Mouse (Mus musculus) ZHBTc4 (cell line): ENCODE results near the gene AU040320.

ENCODE experiments used
- DNase-seq: peaks from one replicate; pipeline ENCODE4 v3.0.0-alpha.2; 2011; ENCODE audit warnings: low read depth, low spot score

The AU040320 gene

DNA sequence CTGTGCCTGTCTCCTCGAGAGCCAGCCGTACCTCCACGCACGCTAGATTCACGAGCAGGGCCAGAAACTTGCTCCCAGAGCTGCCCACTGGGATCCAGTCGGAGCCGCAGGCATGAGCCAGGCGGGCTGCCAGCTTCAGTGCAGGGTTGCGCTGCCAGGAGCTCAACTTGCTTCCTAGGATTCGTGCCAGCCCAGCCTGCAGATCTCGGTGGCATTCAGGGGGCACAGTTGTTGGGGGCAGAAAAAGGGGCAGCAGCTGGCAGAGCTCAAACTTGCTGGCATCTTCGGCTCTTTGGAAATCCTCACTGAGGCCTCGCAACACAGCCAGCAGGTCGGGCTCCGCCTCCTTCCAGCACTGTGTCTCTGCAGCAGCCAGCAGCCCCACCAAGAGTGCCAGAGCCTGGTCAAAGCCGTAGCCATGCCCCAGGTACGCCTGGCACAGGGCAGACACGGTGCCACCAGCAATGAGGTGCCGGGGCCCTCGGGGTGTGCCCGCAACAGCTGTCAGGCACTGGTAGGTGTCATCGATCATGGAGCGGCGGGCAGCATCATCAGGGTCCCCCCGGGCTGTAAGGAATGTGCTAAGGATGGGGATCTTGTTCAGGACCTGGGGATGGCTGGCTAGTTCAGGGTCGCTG, 3.2 kb upstream of the AU040320 start:
- DNase-seq, result no peak

DNA sequence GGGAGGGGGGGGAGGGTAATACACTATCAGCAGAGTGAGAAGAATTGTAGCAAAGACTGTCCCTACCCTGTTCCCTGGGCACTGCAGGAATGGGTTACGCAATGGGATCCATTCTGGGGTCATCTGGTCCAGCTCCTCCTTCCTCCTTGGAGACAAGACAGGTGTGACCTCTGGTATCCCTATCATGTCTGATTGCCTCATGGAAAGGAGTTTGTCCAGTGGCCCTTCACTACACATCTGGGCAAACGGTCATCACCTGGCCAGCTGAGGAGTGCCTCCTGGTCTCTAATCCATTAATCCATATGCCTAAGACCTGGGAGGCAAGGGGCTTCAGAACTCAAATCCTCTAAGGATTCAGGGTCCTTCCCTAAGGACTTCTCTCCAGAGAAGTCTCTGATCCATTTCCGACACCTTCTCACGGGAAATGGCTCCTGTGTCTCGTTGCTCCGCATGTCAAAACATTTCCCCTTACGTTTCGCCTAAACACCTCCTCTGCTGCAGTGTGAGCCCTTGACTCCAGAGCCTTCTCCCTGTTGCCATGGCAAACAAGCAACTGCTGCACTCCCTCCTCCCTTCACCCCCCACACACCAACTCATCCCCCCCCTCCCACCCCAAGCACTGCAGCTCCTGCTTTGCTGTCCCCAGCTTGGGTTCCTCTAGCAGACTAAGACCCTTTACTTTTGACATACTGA, 2.3 kb upstream of the AU040320 start:
- DNase-seq, result no peak

DNA sequence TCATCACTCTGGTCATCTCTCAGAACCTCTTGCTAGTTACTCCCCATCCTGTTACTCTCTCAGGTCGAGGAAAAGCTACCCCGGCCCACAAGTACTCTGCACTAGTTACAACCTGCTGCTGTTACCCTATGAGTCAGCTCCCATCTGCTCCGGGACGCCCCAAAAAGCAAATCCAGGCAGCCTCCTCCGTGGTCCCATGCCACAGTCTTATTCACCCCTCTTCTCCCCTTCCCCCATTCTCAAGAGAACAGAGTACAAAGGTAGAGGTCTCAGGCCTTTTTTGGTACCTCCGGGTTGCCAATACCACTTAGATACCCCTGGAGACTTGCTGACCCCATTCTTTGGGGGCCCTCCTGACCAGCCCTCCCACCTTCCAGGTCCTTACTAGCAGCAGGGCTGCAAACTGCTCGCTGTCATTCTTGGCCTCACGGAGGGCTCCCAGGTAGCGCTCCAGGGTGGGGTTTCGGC, 1.8 kb upstream of the AU040320 start:
- no peak for DNase-seq

DNA sequence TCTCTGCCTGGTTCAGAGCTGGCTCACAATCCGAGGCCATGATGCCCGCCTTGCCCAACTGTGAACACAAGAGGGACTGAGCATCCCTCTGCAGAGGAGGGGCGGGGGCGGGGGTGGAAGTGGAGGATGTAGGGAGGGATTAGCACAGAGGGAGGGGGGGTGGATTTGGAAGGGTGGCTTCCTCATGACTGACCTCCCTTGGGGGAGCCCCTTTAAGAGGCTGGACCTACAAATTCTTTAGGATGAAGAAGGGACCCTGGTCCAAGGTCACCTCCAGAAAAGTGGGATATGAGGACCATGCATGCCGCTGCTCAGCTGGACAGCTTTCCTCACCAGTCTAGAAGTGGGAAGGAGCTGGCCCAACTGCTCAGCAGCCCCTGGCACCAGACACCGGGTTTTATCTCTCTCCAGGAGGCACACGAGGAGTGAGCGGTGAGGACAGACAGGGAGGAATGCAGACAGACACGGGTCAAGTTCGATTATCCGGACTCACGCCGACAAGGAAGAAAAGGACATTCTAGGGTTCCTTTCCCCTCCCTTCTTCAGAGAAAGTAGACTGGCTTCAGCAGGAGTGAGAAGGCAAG, 1.2 kb upstream of the AU040320 start:
- DNase-seq, result peak; percentile 8

DNA sequence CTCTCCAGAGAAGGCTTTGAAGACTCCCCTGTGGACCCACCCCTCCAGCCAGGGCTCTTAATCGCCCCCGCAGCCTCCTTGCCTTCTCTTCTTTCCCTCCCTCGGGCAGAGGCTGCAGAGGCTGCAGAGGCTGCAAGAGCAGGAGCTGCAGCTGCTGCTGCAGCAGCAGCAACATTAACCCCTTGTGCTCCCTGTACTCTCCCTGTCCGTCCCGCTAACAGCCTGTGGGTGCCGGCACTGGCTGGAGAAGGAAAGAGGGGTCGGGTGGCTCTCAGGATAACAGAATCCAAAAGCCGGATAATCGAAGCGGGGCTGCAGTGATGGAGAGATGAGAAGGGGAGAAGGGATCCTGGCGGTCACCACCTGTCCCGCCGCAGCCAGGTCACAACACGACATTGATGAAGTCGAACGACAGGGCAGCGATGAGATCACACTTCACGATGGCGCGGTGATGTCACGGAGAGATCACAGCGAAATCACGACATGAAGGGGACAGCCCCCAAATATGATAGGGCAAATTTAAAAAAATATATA, 669 bp upstream of the AU040320 start:
- peak; percentile 25 for DNase-seq

DNA sequence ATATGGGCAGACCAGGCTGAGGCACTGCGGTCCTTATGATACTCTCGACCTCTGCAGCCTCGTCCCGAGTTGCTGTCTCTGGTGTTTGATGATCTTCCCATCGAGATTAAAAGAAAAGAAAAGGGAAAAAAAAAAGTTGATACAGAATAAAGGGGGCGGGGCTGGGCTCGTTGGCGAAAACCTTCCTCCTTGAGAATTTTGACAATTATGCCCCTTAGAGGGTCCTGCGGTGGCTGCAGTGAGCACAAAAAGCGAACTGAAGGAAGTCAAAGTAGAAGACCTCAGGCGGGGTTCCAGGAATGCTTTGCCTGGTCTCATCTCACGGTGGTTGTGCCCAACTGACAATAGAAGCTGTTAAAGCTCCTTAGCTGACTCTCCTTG, 877 bp downstream of the AU040320 start:
- no peak for DNase-seq

DNA sequence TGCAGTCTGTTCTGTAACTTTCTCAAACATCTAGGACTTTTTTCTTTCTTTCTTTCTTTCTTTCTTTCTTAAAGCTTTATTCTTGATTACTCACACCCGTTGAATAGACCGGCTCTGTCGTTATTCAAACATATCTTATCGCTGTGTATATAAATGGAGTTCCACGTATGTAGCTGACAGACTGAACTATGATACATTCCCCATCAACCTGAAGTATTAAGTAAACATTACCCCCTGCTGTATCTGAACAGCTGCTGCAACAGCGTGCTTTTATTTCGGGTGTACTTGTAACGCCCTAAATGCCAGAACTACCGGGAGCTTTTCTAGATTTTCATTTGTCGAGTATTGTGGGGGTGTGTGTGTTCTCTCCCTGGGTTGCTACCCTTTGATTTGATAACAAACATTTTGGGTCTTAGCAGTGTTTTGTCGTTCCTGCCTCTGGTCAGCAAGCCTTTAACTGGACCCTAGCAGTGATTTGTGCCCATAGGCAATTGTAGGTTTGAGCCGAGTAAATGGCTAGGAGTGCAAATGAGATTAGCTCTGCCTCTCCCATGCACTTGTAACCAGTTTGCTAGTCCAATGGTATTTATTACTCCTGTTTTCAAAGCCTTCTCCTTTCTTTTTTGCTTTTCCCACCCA, 1.5 kb downstream of the AU040320 start:
- DNase-seq, result no peak

DNA sequence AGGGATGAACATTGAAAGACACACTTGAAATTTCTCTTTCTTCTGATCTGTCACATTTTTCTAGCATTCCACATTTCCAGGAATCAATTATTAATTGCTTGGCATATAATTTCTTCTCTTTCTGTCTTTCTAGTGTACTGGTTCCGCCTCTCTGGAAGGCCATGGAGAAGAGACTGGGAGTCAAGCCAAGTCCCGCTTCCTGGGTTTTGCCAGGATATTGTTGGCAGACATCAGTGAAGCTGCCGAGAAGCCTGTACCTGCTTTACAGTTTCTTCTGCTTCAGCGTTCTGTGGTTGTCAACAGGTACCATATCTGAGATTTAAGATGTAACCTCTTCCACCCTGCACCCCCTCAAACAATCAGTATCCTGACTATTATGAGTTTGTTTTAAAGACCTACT, 3.4 kb downstream of the AU040320 start:
- DNase-seq, result no peak

DNA sequence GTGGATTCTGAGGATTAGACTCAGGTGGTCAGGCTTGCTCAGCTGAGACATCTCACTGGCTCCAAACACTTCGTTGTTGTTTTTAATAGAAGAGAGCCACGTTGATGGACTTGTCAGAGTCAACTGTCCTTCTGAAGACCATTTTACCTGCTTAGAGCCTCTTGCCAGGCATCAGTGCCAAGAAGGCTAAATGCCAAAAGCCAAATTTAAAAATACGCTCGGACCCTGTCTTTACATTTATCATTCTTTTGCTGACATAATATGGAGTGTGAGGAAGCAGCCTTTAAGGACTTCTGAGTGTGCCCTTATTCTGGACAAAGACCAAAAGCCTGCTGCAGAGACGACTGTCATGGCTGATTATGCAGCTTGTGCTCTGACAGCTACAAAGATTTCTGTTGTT, 5.0 kb downstream of the AU040320 start:
- DNase-seq, result no peak

DNA sequence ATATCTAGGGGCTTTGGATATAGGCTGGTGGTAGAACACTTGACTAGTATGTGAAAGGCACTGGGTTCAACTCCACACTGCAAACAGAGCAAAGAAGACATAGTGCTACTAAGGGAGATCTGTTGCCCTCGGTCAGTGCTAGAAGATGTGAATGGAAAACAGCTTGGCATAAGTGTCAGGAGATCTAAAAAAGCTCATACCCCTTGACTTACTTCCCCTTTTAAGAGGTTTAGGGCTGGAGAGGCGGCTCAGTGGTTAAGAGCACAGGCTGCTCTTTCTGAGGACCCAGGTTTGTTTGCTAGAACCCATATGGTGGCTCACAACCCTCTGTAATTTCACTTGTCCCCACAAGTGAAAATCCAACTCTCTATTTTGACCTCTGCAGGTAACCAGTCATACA, 6.1 kb downstream of the AU040320 start:
- DNase-seq, result no peak

DNA sequence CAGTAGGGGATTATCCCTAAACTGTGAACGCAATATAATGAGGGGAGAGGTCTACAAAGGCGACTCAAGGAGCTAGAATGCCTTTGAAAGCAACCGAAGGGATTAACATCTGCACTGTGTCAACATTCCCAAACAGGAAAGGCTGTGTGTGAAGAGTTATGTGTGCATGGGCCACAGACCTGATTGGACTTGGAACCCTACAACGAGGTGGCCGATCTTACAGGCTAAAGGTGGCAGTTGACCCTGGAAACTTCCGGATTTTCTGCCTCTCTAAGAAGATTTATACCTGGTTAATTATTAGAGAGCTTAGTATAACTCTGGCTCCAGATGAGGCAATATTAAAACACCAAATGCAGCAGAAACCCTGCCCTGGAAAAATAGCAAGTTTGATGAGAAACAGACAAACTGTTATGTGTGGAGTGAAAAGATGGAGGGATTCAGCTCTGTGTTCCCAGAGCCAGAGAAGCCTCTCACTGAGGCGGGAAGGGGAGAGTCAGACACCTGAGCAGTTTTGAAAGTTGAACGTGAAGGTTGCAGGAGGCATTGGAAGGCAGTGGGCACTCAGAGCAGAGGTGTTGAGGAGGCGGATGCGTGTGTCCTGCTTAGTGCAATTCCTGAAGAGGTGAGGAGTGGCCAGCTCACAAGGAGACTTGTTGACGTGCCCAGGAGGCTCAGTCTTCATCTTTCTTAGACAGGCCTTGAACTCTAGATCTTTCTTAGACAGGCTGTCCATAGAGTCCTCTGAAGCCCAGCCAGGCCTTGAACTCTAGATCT, 9.4 kb downstream of the AU040320 start:
- no peak for DNase-seq

DNA sequence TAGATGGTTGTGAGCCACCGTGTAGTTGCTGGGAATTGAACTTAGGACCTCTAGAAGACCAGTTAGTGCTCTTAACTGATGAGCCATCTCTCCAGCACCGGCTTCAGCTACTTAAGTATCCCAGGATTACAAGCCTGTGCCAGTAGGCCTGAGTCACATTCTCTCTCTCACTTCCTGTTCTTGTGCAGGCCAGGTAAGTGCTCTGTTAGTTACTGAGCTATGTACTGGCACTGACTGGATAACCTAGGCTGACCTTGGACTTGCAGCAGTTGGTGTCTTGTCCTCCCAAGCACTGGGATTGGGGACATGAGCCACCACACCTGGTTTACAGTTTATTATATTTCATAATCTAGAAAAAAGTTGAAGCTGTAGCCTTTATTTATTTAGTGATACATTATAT, 10.1 kb downstream of the AU040320 start:
- DNase-seq, result no peak

DNA sequence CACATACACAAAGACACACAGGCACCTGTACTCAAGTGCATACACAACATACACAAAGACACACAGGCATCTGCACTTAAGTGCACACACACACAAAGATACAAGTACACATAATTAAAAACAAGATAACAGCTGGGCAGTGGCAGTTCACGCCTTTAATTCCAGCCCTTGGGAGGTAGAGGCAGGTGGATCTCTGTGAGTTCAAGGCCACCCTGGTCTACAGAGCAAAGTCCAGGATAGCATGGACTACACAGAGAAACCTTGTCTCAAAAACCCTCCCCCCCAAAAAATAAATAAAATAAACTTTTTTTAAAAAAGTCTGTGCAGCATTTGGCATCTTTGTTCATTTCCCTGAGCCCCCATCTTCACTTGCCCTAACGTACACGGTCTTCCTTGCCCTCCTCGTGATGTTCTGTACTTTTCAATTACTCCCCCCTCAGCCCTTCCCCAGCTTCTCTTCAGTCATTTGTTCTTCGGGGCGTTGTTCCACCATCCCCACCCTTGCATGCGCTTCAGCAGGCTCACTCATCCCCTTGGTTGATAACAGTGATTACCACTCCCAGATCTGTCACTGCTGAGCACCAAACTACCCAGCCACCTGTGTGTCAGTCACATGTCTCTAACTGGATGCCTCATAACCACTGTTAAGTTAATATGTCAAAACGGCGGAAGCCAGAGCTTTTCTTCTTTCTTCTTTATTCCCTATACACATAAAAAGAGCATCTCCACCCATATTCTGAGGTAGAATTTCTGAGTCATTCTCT, 16.6 kb downstream of the AU040320 start:
- no peak for DNase-seq

DNA sequence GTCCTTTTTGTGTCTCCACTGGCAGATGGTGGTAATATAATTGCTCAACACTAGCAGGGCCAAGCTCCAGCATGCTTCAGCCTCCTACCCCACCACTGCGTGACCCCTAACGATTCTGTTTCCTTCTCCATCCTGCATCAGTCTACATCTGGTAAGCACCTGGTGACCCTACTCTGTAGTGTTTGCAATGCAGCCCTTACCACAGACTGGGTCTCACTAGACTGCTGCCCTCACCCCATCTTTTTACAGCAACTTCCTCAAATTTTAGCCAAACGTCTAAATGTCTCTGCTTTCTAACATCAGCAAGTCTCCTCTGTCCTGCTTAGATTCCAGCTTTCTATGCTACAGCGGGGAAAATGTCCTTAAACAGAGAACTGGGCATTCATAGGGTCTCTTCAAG, 17.5 kb downstream of the AU040320 start:
- DNase-seq, result no peak

DNA sequence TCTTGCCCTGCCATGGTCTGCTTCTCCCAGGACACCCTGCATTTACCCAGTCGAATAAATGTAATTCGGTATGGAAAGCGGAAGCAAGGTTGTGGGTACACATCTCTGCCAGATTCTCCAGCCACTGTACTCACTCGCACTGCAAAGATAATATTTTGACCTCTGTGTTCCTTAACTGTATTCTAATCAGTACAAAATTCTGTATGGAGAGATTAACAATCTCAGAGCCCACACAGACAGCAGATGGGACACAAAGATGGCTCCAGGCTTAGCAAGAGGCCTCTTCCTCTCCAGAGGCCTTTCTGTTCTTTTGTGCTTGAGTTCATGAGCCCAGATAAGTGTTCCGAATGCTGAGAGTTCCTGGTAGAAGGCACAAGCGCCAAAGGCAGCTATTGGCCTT, 20.5 kb downstream of the AU040320 start:
- DNase-seq, result no peak

DNA sequence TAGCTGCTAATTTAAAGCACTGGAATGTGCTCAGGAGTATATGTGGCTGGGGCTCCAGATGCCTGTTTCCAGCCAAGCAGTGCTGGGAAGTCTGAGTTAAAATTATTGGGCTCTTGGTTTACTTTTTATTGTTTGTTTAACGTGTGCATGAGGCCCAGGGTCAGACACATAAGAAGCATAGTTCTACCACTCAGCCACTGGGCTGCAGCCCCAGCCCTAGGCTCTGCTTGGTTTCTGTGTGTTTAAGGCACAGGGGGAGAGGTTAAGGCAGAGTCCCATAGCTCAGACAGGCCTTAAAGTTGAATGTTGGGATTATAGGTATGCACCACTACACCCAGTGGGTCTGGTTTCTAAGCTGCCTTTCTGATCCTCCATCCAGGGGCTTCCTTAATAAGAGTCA, 21.8 kb downstream of the AU040320 start:
- DNase-seq, result no peak

DNA sequence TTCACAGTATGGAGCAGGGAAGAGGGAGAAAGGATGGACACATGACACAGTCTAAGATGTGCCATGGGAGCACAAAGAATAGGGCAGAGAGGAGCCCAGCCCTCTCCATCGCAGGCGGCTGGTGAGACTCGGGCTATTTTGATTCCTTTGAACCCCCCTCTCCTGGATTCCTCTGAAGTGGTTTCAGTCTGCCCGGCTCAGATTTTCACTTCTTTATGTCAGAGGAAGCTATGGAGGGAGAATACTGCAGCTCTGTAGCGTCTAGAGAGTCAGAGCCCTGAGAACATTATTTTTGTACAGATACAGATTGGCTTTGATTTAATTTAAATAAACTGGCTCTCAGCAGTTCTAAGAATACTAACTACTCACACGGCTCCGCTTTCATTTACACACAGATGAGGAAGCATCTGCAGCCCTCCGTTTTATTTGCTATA, 25.8 kb downstream of the AU040320 start:
- no peak for DNase-seq

DNA sequence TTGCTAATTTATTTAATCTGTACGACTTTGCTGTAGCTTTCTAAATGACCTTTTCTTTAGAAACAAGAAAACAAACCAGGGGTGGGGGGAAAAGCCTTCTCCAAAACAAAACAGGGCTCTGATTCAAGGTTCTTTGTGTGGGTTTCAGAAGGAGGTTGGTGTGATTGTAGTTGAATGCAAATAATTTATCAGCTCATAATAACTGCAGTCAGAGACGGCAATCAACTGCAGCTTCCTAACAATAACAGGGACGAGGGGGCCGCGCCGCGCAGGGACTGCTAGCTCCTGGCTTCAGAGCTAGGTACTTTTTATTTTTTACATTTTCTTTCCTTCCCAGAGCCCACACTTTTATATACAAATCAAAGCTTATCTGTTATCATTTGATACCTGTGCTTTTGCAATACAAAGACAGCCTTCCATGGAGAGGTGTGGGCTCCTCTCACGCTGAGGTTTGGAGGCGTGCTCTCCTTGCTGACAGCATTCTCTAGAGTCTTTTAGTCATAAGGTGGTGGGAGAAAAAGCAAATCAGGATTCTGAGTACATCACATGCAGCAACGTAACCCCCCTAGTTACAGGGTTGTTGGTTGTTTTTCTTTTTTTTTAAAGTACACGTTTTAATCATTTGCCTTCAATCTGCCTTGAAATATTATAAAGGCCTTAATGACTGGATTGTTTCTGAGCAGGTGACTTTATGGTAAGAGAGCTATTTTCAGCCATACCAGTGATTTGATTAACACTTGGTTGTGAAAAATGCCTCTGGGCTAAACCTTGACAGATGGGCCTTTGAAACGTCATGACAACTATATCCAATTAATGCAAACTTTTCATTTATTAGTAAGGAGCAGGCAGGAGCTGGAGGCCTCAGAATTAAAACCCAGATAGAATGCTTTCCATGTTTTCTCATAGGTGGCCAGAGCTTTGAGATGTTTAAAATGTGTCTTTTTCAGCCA, 26.8 kb downstream of the AU040320 start:
- no peak for DNase-seq

DNA sequence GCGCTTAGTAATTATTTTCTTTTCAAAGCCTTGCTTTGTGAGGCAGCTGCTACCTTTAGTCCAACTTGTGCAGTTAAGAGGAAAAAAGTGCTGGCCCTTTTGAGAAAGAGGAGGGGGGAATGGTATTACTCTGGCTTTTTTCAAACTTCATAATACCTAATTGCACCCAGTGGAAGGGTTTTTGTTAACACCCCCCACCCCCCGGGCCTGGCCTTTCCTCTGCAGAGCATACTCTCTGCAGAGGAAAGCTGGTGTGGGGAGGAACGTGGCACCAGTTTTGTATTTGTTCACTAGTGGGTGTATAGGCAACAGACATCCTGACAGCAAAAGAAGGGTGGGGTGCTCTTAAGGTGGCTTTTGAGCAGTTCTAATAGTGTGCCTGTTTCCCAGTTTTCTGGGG, 28.5 kb downstream of the AU040320 start:
- no peak for DNase-seq

DNA sequence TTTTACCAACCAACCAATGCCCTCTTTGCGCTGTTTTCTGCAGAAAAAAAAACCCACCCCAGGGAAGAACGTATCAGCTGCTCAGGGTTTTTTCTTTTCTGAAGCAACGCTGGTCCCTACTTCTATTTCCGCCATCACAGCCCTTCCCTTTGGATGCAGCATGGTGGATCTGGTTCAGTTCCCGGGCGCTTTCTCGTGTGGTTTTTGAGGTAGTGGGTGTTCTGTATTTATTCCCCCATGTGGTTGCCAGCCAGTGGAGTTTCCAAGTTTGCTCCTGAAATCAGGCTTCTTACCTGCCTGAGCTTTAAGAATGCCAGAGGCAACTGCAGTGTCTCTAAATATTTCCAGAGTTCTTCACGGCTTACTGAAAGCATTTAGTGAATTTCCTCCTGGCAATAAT, 29.2 kb downstream of the AU040320 start:
- DNase-seq, result no peak
